In the genomic region with DNA sequence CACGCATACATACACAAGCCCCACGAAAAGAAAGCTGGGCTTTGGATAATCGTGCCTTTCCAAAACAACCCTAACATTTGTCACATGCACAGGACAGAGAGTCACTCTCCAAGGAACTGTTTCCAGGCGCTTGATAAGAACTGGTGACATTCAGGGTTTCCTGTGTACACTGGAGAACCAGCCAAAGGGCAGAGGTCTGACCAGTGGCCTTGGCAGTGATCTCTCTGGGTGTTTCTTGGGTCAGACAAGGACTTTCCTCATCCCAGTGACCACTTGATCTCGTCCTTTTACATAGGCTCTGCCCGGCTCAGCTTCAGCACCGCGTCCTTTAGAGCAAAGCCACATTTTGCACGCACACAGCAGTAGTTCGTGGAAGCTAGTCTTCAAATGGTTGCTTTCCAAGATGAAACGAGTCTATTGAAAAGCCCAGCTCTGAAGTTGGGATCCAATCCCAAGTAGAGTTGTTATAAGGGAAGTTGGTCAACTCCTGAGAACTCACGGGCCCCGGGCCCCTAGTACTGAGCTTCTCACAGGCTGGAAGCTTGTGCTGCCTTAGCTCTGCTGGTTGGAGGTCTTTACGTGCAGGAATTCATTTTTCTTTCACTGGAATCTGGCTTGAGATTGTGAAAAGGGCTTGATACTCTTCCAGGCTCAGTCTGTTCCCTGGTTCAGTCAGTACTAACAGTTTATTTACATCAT, we compare ENCODE assay signal across 9 mouse cellular contexts. TPM values are rescaled to one million over a fixed set of nuclear protein-coding genes. Genes with fewer than 3 reads are reported as not detected.
DNase-seq lines count a peak whose midpoint lies in the region; ATAC-seq lines count a peak whose summit lies in the region.
"Had no signal": no experiment of that assay in that cellular context is flagged by ENCODE, and none has a peak within 500 bp of the region (broad histone marks: within the 10 kb centered on the region; RNA-seq: fewer than 3 reads in every experiment).

No protein-coding gene starts in this region.

- peak overlapping the region; percentile 2; the same call in 1 of the 2 replicates for H3K4me2 ChIP-seq in liver, embryonic 12.5 days
- H3K4me2 ChIP-seq in liver, embryonic 11.5 days, result no peak overlapping the region
- H3K4me2 ChIP-seq in stomach, embryonic 16.5 days (ENCODE audit: low read depth, low read length), result no peak overlapping the region
- H3K4me2 ChIP-seq: neural tube, embryonic 13.5 days had no signal

- DNase-seq in liver, embryonic 11.5 days (ENCODE audit: low spot score), result no peak
- DNase-seq in heart, adult 18-20 months, result peak; percentile 76 to 87
- DNase-seq in kidney, postnatal 10 days, result peak; percentile 51
- DNase-seq in spleen, adult 18-20 months, result no peak
- DNase-seq in left cerebral cortex, postnatal 14 days (ENCODE audit: low spot score in 2 of 2), result no peak
- DNase-seq: thymus, adult 18-20 months had no signal

- H3K9ac ChIP-seq in liver, embryonic 12.5 days, result no peak overlapping the region
- no peak overlapping the region for H3K9ac ChIP-seq in liver, embryonic 11.5 days (ENCODE audit: low read depth, low read length)
- no peak overlapping the region for H3K9ac ChIP-seq in stomach, embryonic 16.5 days (ENCODE audit: low read length)
- H3K9ac ChIP-seq: neural tube, embryonic 13.5 days had no signal

- H3K27me3 ChIP-seq in liver, embryonic 12.5 days (replicated peaks), result no peaks in the 10 kb centered on the region
- H3K27me3 ChIP-seq in liver, embryonic 11.5 days (replicated peaks; ENCODE audit: control insufficient read depth, insufficient read depth, low read length), result no peaks in the 10 kb centered on the region
- H3K27me3 ChIP-seq in stomach, embryonic 16.5 days (ENCODE audit: control insufficient read depth, insufficient read depth, low read length), result no peaks in the 10 kb centered on the region
- H3K27me3 ChIP-seq: neural tube, embryonic 13.5 days had no signal

- no peaks in the 10 kb centered on the region for H3K9me3 ChIP-seq in liver, embryonic 12.5 days (replicated peaks)
- H3K9me3 ChIP-seq in liver, embryonic 11.5 days (ENCODE audit: control insufficient read depth, low read length), result no peaks in the 10 kb centered on the region
- no peaks in the 10 kb centered on the region for H3K9me3 ChIP-seq in stomach, embryonic 16.5 days (replicated peaks; ENCODE audit: control insufficient read depth, low read length)
- H3K9me3 ChIP-seq: neural tube, embryonic 13.5 days had no signal

- 35% methylated on average over 14 of the region's 14 CpGs for WGBS in liver, embryonic 12.5 days (ENCODE audit: insufficient replicate concordance)
- WGBS in liver, embryonic 11.5 days, result 48% methylated on average over 14 of the region's 14 CpGs
- WGBS in stomach, embryonic 16.5 days, result 71% methylated on average over 14 of the region's 14 CpGs

- ATAC-seq in liver, embryonic 12.5 days, result 0 out of 2 replicates have a peak, but pooled peaks have one; percentile 24
- ATAC-seq in liver, embryonic 11.5 days (replicated peaks; ENCODE audit: low FRiP score), result no peak
- ATAC-seq in stomach, embryonic 16.5 days (ENCODE audit: insufficient read depth, low FRiP score), result no peak

- intact Hi-C loops in left cerebral cortex, postnatal 14 days (cut with DNase I), result no loop called here

- H3K4me1 ChIP-seq in liver, embryonic 12.5 days, result peaks cover 37% of the 10 kb centered on the region
- H3K4me1 ChIP-seq in liver, embryonic 11.5 days (replicated peaks; ENCODE audit: control insufficient read depth, insufficient read depth, low read length), result peaks cover 2% of the 10 kb centered on the region; the same call in 1 of the 2 replicates
- no peaks in the 10 kb centered on the region for H3K4me1 ChIP-seq in stomach, embryonic 16.5 days (ENCODE audit: control insufficient read depth, insufficient read depth, low read length)

- H3K4me3 ChIP-seq in liver, embryonic 12.5 days, result no peak overlapping the region
- no peak overlapping the region for H3K4me3 ChIP-seq in liver, embryonic 11.5 days (ENCODE audit: low read depth, low read length)
- H3K4me3 ChIP-seq in stomach, embryonic 16.5 days (replicated peaks; ENCODE audit: low read length), result no peak overlapping the region
- H3K4me3 ChIP-seq: neural tube, embryonic 13.5 days had no signal

- 0 out of 2 replicates have a peak overlapping the region, but pooled peaks have one; percentile 21 for H3K27ac ChIP-seq in liver, embryonic 12.5 days
- no peak overlapping the region for H3K27ac ChIP-seq in liver, embryonic 11.5 days (ENCODE audit: low read depth, low read length)
- peak overlapping the region; percentile 15; the same call in 1 of the 2 replicates for H3K27ac ChIP-seq in stomach, embryonic 16.5 days (ENCODE audit: low read length)
- H3K27ac ChIP-seq: neural tube, embryonic 13.5 days had no signal

- no peaks in the 10 kb centered on the region for H3K36me3 ChIP-seq in liver, embryonic 12.5 days
- H3K36me3 ChIP-seq in liver, embryonic 11.5 days (ENCODE audit: control insufficient read depth, insufficient read depth, low read length), result no peaks in the 10 kb centered on the region
- H3K36me3 ChIP-seq in stomach, embryonic 16.5 days (ENCODE audit: control insufficient read depth, insufficient read depth, low read length), result no peaks in the 10 kb centered on the region
- H3K36me3 ChIP-seq: neural tube, embryonic 13.5 days had no signal

RNA-seq across cellular contexts. Expression of a gene that starts 34.4 kb away (rescaled TPM):
- 6.3 and 6.7 TPM in 2 replicates for polyA plus RNA-seq in liver, embryonic 12.5 days (2016; fragmentation: Nextera tagmentation; extraction: Ambion mirVana)
- polyA plus RNA-seq in liver, embryonic 11.5 days (2014; fragmentation: Nextera tagmentation; extraction: Ambion mirVana), result 6.3 and 7.3 TPM in 2 replicates
- 10 to 100 TPM; 10.7 to 16.7 TPM for total RNA-seq in heart, adult 18-20 months (2021)
- polyA plus RNA-seq in stomach, embryonic 16.5 days (2015; fragmentation: Nextera tagmentation; extraction: Ambion mirVana), result 6.5 and 8.8 TPM in 2 replicates
- total RNA-seq in left cerebral cortex, postnatal 14 days (2021), result 1 to 10 TPM; 3.2 to 6.5 TPM

Comparison
In these comparisons a context has a peak if more than half of its experiments do, and no peak if none do; other contexts are left out.
1. DNase-seq: peak in heart, adult 18-20 months (2 of 2) and kidney, postnatal 10 days (single experiment); none in liver, embryonic 11.5 days (single experiment), spleen, adult 18-20 months (0 of 2) and left cerebral cortex, postnatal 14 days (0 of 2).